Mouse (Mus musculus) left cerebral cortex, adult 9 months (tissue): ENCODE data around the gene Gbx1.
"Not testable (repeated sequence)": the region's sequence is repeated elsewhere in the genome, so short reads cannot be mapped to it uniquely, and the experiment has no call there.

Experiments
- DNase-seq, 2 experiments: peaks; one replicate each; pipeline ENCODE4 v3.0.0; 2022; ENCODE audit warnings: low spot score in 2 of 2

The Gbx1 gene

GRCm38 (mm10) chr5:24526889-24527230, at the start of gene Gbx1:
TSS of gene Gbx1 (minus strand) at chr5:24527202.
- DNase-seq: no peak

- no peak for DNase-seq
These were observed 49.8 kb upstream of the Gbx1 start for GRCm38 (mm10) chr5:24576801-24577182.

DNA sequence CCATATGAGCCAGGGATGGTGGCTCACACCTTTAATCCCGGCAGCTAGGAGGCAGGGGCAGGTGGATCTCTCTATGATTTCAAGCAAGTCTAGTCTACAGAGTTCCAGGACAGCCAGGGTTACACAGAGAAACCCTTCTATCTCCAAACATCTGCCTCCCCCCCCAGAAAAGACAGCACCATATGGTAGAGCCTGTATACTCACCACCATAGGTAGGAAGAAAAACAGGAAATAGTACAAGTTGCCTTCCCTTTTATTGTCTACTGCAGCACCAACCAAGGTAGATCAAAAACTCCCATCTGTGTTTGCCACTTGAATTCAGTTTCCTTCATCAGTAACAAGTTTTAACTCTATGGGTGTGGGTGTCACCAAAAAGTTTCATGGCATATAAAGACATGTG, 48.9 kb upstream of the Gbx1 start:
- no peak for DNase-seq

GRCm38 (mm10) chr5:24556709-24557108, 29.7 kb upstream of the Gbx1 start, which contains the start of gene 4931409K22Rik:
TSS of gene 4931409K22Rik (minus strand) at chr5:24556809.
- no peak for DNase-seq

- not testable (repeated sequence) for DNase-seq
These were observed 28.3 kb upstream of the Gbx1 start for GRCm38 (mm10) chr5:24555335-24555734.

GRCm38 (mm10) chr5:24553621-24554244, 26.7 kb upstream of the Gbx1 start:
- DNase-seq: no peak

- no peak for DNase-seq
These were observed 24.3 kb upstream of the Gbx1 start for GRCm38 (mm10) chr5:24551317-24551688.

- DNase-seq: peak in 1 of 2 experiments; percentile 49
These were observed 23.8 kb upstream of the Gbx1 start for GRCm38 (mm10) chr5:24550598-24551316.

DNA sequence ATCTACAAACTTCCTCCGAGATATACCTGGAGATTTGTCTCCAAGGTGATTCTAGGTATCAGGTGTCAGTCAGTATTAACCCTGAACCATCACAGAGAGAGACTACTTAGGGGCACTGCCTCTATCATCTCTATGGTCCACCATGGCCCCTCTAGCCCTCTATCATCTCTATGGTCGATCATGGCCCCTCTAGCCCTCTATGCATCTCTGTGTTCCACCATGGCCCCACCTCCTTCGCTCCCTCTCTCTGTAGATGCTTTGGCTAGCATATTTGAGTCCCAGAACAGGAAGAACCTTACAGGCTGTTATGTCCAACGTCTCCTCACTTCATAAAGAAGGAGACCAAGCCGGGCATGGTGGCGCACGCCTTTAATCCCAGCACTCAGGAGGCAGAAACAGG, 15.6 kb upstream of the Gbx1 start:
- DNase-seq: no peak

- DNase-seq: no peak
These were observed 14.2 kb upstream of the Gbx1 start for GRCm38 (mm10) chr5:24541144-24541569.

DNA sequence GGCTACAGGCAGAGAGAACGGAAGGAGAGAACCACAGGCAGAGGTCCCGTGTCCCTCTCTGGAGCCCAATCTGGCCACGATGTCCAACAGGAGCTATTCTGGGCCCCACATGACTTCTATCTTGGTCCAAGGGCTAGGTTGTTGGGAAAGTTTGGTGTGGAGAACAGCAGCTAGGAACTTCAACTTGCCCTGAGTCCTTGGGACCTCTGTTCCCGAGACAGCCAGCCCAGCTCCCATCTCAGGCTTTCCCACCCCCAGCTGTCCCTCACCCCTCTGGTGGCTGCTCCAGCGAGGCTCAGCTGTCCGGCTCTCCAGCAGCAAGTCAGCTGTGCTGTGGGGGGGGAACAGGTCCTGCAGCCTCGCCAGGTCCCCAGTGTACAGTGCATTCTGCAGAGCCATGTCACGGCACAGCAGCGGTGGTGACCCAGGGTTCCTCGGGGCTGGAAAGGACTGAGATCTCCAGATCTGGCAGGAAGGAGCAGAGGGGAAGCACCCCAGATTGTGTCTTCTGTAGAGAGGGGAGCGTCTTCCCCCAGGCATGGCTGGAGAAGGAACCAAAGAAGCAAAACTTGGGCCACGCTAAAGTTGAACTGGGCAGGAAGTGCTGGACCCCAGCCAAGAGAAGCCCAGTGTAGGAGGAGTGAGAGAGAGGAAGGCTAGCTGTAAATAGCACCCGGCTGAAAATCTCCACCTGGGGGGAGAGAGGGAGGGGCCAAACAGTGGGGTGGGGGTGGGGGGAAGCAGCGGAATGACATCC, 13.6 kb upstream of the Gbx1 start, which contains the start of gene Asb10:
Gene Asb10, minus strand, starts transcription at position 592 of the 757 bp plus-strand sequence.
- DNase-seq: peak in 1 of 2 experiments; percentile 57

DNA sequence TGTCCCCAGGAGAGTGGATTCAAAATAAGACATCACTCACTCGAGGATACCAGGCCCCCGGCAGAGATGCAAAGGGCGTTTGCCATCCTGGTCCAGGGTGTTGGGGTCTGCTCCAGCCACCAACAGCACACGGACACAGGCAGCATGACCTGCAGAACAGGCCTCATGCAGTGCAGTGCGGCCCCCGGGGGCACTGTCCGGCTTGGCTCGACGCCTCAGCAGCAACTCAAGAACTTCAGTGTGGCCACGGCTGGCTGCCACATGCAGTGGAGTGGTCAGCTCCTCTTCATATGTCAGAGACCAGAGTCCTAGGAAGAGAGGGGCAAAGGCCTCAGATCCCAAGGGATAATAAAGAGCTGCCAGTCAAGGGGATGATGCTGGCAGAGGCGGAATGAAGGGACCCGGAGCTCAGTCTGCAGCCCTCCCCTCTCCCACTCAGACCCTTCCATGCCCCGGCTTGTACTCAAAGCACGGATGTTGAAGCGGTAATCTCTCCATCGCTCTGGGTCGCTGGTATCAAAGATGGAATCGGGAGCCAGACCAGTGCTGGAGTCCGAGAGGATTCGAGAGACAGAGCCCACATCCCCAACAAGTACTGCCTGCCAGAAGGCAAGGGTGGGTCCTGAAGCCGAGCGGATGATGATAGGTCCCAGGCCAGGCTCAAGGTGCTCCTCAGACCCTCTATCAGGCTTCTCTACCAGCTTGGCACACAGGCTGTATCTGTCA, 12.7 kb upstream of the Gbx1 start:
- DNase-seq: no peak

DNA sequence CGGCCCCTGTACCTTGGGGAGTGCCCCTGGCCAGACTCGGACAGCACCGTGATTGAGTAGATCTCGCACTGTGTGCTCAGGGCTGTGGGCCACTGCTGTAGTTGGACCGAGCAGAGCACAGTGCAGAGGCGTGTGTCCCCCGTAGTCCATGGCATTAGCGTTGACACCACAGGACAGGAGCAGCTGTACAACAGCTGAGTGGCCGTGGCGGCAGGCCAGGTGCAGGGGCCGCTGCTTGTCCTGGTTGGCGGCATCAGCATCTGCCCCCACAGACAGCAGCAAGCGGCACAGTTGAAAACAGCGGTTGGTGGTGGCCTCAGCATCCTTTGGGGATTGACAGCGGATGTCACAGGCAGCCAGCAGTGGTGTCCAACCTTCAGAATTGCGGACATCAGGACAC, 10.6 kb upstream of the Gbx1 start:
- no peak for DNase-seq

GRCm38 (mm10) chr5:24536511-24536910, 9.5 kb upstream of the Gbx1 start:
- no peak for DNase-seq

GRCm38 (mm10) chr5:24535731-24536130, 8.7 kb upstream of the Gbx1 start:
- no peak for DNase-seq

DNA sequence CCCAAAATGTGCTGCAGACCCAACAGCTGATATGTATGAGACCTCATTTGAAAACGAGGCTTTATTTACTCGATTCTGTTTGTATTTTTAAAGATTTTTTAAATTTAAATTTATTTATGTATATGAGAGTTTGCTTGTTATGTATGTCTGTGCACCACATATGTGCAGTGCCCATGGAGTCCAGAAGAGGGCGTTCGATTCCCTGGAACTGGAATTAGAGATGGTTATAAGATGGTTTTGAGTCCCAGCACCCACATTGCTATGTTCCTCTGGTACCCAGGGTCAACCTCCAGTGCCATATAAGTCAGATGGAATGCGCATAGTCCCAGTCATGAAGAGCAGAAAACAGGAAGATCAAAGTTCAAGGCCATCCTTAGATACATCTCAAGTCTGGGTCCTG, 7.3 kb upstream of the Gbx1 start:
- DNase-seq: no peak

DNA sequence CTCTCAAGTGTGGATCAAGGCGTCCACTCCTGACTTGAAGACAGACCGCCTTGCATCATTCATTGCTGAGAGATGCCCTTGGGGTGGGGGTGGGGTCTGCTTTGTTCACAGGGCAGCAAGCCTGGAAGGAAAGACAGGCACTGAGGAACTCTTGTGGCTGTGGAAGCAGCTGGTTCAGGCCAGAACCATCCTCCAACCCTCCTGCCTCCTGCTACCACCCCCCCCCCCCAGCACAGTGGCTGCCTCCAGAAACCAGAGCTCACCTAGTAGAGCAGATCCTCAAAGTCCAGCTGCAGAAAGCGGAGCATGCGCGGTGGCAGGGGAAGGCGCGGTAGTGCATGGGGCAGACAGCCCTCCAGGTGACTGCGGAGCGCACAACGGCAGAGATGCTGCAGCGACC, 6.4 kb upstream of the Gbx1 start:
- no peak for DNase-seq

DNA sequence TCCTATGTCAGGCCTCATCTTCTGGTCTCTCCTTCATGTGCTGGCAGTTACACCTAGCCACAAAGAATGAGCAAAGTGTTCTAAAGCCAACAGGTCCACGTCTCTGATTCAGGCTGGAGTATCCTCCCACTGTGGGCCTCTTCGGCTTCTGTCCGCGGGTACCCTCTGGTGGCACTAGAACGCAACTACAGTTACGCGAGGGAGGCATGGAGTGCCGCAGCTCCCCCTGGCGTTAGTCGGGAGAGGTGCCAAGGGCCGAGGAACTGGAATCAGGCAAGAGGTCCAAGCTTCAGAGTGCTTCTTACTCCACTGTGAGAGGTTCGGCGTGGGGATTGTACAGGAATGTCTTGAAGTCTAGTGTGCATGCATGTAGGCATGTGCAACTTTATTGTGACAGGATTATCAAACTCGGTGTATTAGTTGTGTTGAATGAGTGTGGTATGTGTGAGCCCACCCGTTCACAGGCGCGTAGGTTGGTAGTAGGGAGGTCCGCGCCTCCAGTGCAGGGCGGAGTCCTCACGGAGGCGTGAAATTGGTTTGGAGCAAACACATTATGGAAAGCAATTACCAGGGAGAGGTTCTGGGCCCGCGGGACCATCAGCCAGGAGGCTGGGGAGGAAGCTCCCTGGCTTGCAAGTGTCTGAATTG, 3.2 kb upstream of the Gbx1 start:
- DNase-seq: peak; percentile 61 to 95

DNA sequence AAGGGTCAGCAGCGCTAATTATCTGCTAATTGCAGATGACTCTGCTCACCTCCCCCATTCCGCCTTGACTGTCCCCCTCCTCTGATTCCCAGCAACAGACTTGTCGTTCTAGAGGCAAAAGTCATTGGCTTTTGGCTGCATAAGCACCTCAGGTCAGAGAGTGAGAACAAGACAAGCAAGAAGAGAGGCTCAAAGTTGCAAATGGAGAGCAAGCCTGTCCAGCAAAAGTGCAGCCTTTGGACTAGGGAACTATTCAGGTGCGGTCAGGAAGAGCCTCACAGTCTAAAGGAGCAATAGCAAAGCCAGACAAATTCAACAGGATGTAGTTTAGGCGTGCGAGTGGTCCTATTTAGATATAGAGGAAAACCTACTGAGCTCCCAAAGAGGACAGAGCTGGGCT, 778 bp upstream of the Gbx1 start:
- DNase-seq: no peak

DNA sequence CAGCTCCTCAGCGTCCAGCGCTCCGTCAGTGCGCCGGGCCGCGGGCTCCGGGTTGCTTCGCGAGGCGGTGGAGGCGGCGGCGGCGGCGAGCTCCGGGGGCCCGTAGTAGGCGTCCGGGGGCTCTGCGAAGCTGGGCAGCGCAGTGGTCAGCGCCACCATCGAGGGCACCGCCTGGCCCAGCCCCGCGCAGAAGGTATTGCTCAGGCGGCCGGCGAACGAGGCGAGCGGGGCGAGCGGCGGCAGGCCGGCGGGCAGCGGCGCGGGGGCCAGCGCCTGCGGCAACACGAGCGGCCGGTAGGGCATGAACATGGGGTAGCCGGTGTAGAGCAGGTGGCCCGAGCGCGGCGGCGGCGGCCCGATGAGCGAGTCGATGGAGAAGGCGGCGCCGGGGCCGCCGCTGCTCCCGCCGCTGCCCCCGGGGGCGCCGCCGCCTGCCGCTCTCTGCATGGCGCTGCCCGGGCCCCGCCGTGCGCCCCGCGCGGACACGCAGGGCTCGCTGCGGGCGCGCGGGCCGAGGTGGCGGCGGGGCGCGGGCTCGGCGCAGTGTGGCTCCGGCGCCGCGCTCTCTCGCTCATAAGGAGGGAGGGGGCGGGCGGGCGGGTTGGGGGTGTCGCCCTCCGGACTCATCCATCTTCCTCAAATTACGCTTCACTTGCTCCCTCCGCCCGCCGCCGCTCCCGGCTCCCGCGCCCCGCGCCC, 663 bp downstream of the Gbx1 start:
- DNase-seq: no peak
